Mouse (Mus musculus) layer of hippocampus, adult 9-11 months (tissue): ENCODE measurements around the gene Mast1.
A peak's percentile ranks its signal among the peaks of the same experiment; 100 is the strongest.
"Not testable (repeated sequence)": the region's sequence is repeated elsewhere in the genome, so short reads cannot be mapped to it uniquely, and the experiment has no call there.

Experiments
- DNase-seq: peaks from one replicate; pipeline ENCODE4 v3.0.0; 2022

Mast1 gene

GRCm38 (mm10) chr8:84908421-84909161, 28.6 kb downstream of the Mast1 start, which contains the start of gene Dnase2a:
TSS of gene Dnase2a (plus strand) at chr8:84908560.
- DNase-seq, result peak; percentile 95

- DNase-seq, result not testable (repeated sequence)
Observed at GRCm38 (mm10) chr8:84907979-84908378, 29.2 kb downstream of the Mast1 start.

- DNase-seq, result no peak
Observed at GRCm38 (mm10) chr8:84907493-84907892, 29.7 kb downstream of the Mast1 start.

GRCm38 (mm10) chr8:84907037-84907436, 30.1 kb downstream of the Mast1 start:
- DNase-seq, result no peak

GRCm38 (mm10) chr8:84904351-84904750, 32.8 kb downstream of the Mast1 start:
- no peak for DNase-seq

GRCm38 (mm10) chr8:84902920-84903661, 34.1 kb downstream of the Mast1 start:
- DNase-seq, result peak; percentile 94

- no peak for DNase-seq
Observed at GRCm38 (mm10) chr8:84902367-84902919, 34.7 kb downstream of the Mast1 start.

- DNase-seq, result no peak
Observed at GRCm38 (mm10) chr8:84901752-84902151, 35.4 kb downstream of the Mast1 start, which contains the start of gene Klf1. TSS of gene Klf1 (plus strand) at chr8:84901928.

GRCm38 (mm10) chr8:84901071-84901470, 36.1 kb downstream of the Mast1 start:
- DNase-seq, result no peak

GRCm38 (mm10) chr8:84895963-84896362, 41.2 kb downstream of the Mast1 start:
- DNase-seq, result no peak

GRCm38 (mm10) chr8:84893709-84894134, 43.4 kb downstream of the Mast1 start, which contains the start of gene Gcdh:
TSS of gene Gcdh (minus strand) at chr8:84893921.
- DNase-seq, result peak; percentile 96

GRCm38 (mm10) chr8:84892993-84893708, 44.0 kb downstream of the Mast1 start:
- no peak for DNase-seq

GRCm38 (mm10) chr8:84889141-84889540, 48.0 kb downstream of the Mast1 start:
- DNase-seq, result no peak

- no peak for DNase-seq
Observed at GRCm38 (mm10) chr8:84888280-84888679, 48.9 kb downstream of the Mast1 start.

- no peak for DNase-seq
Observed at GRCm38 (mm10) chr8:84884728-84885127, 52.4 kb downstream of the Mast1 start.

GRCm38 (mm10) chr8:84878915-84879314, 58.2 kb downstream of the Mast1 start:
- no peak for DNase-seq

- DNase-seq, result no peak
Observed at GRCm38 (mm10) chr8:84877297-84878035, 59.7 kb downstream of the Mast1 start.

GRCm38 (mm10) chr8:84874339-84874738, 62.8 kb downstream of the Mast1 start:
- DNase-seq, result no peak

- no peak for DNase-seq
Observed at GRCm38 (mm10) chr8:84873016-84873415, 64.1 kb downstream of the Mast1 start.

- no peak for DNase-seq
Observed at GRCm38 (mm10) chr8:84872309-84872965, 64.7 kb downstream of the Mast1 start.
